Mouse (Mus musculus): ENCODE data around the gene Fbxo24.

DNA sequence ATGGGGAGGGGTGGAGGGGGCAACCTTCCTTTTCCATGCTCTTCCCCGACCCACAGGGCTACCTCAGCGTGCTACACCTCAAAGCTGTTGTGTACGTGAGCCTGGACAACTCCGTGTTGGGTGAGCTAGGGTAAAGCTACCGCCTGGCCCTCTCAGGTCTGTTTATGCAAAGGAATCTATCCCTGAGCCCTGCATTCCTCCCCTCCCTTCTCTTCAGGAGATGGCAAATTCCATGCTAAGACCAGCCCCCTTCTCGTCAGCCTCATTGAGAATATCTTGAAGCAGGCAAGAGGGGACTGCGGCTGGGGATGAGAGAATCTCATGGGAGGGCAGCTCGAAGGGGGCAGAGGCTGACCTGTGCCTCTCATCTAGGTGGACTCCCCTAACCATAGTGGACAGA lies 46.1 kb downstream of the Fbxo24 start:
- TF ChIP-seq POLR2A (IDR thresholded peaks at IDR 0.05; ENCODE audit: borderline replicate concordance, low read depth, low read length) = no peak
- TF ChIP-seq CTCF (IDR thresholded peaks at IDR 0.05; ENCODE audit: low read depth, low read length) = no peak

Data from bone marrow macrophage, adult 2 months (primary cell).